Mouse (Mus musculus): ENCODE data around the gene Arsk. TPM values are rescaled to one million over a fixed set of nuclear protein-coding genes. Genes with fewer than 3 reads are reported as not detected.

Gene Arsk
- polyA plus RNA-seq, 1 experiment from 2014 or later = 10.3 TPM

DNA sequence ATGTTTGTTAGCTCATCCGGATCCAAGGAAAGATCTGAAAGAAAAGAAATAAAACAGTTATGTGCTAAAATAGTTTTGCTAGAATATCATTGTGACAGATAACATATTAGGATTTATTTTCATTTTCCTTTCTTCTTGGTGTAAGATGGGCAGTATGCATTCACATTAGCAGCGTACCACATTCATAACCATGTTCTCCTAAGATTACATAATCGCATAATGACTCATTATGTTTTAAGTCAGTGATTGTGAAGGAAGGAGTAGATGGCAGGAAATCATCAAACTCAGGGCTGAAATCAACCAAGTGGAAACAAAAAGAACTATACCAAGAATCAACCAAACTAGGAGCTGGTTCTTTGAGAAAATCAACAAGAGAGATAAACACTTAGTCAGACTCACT lies 35.9 kb downstream of the Arsk start:
- H3K36me3 ChIP-seq = peaks cover 16% of the 10 kb centered on the region
- no peak overlapping the region for H3K27ac ChIP-seq
- H3K4me2 ChIP-seq (replicated peaks) = no peak overlapping the region
- H3K9me3 ChIP-seq = no peaks in the 10 kb centered on the region
- no peak overlapping the region for H3K4me3 ChIP-seq
- WGBS = 92% methylated on average over 3 of the region's 3 CpGs
- H3K9ac ChIP-seq = no peak overlapping the region
- ATAC-seq (ENCODE audit: low FRiP score, low read depth) = no peak
- H3K4me1 ChIP-seq = peaks cover 9% of the 10 kb centered on the region
- H3K27me3 ChIP-seq = peaks cover 9% of the 10 kb centered on the region

GRCm38 (mm10) chr13:76062126-76062525 lies 36.3 kb downstream of the Arsk start:
- ATAC-seq (ENCODE audit: low FRiP score, low read depth) = no peak
- H3K4me2 ChIP-seq (replicated peaks) = no peak overlapping the region
- H3K9ac ChIP-seq = no peak overlapping the region
- peaks cover 9% of the 10 kb centered on the region for H3K4me1 ChIP-seq
- no peaks in the 10 kb centered on the region for H3K9me3 ChIP-seq
- H3K27ac ChIP-seq = no peak overlapping the region
- no peak overlapping the region for H3K4me3 ChIP-seq
- peaks cover 13% of the 10 kb centered on the region for H3K27me3 ChIP-seq
- WGBS = 87% methylated on average over 3 of the region's 3 CpGs
- peaks cover 16% of the 10 kb centered on the region for H3K36me3 ChIP-seq

DNA sequence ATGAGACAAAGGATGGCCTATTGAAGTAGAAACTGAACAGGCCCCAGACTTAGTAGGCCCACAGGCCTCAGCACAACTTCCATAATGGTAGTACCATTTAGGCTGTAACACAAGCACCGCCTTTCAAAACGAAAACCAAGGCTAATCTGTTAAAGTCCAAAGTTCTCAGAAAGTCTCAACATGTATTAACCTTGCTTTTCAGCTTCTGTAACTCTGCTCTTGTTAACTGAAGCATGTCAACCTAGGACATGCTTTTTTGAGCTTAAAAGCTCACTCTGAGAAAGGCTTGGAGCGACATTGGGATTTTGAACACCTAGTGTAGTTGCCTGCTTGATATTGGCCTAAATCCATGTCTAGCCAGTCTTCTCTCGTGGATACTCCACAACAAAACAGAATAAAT lies 38.9 kb downstream of the Arsk start:
- peaks cover 6% of the 10 kb centered on the region for H3K36me3 ChIP-seq
- H3K4me2 ChIP-seq (replicated peaks) = no peak overlapping the region
- H3K4me3 ChIP-seq = no peak overlapping the region
- H3K27ac ChIP-seq = no peak overlapping the region
- H3K4me1 ChIP-seq = peaks cover 22% of the 10 kb centered on the region
- no peak for ATAC-seq (ENCODE audit: low FRiP score, low read depth)
- H3K27me3 ChIP-seq = peaks cover 37% of the 10 kb centered on the region
- 88% methylated on average over 4 of the region's 4 CpGs for WGBS
- no peaks in the 10 kb centered on the region for H3K9me3 ChIP-seq
- no peak overlapping the region for H3K9ac ChIP-seq

- no peaks in the 10 kb centered on the region for H3K9me3 ChIP-seq
- H3K27ac ChIP-seq = no peak overlapping the region
- no peak overlapping the region for H3K9ac ChIP-seq
- no peak for ATAC-seq (ENCODE audit: low FRiP score, low read depth)
- no peak overlapping the region for H3K4me2 ChIP-seq (replicated peaks)
- H3K36me3 ChIP-seq = peaks cover 4% of the 10 kb centered on the region
- peaks cover 16% of the 10 kb centered on the region for H3K4me1 ChIP-seq
- no peak overlapping the region for H3K4me3 ChIP-seq
- 62% methylated on average over 10 of the region's 10 CpGs for WGBS
- H3K27me3 ChIP-seq = peaks cover 58% of the 10 kb centered on the region
These were observed 41.0 kb downstream of the Arsk start for GRCm38 (mm10) chr13:76057267-76058069.

- Histone ChIP-seq H3K27ac (no peak within 1 kb of the TSS), H3K4me1 (peaks cover 16% of the 10 kb centered on the region), H3K36me3 (no peaks in the 10 kb centered on the region), H3K4me3 (peak within 1 kb of the TSS; percentile 56), H3K9me3 (no peaks in the 10 kb centered on the region), H3K4me2 (replicated peaks) (peak within 1 kb of the TSS; percentile 97), H3K27me3 (peaks cover 60% of the 10 kb centered on the region), H3K9ac (peak within 1 kb of the TSS; percentile 57)
- WGBS = 6% methylated on average over 8 of the region's 10 CpGs
- ATAC-seq (ENCODE audit: low FRiP score, low read depth) = peak; percentile 17; the same call in 1 of the 2 replicates
These were observed 41.6 kb downstream of the Arsk start, which contains the start of gene Gpr150 for GRCm38 (mm10) chr13:76056896-76057266. Gpr150 (minus strand) TSS chr13:76056996.

- Histone ChIP-seq H3K4me3 (peak overlapping the region; percentile 56), H3K9ac (peak overlapping the region; percentile 57), H3K4me2 (replicated peaks) (peak overlapping the region; percentile 97), H3K9me3 (no peaks in the 10 kb centered on the region), H3K27me3 (peaks cover 60% of the 10 kb centered on the region), H3K4me1 (peaks cover 16% of the 10 kb centered on the region), H3K36me3 (no peaks in the 10 kb centered on the region), H3K27ac (no peak overlapping the region)
- ATAC-seq (ENCODE audit: low FRiP score, low read depth) = peak; percentile 83
- under 1% methylated on average over 34 of the region's 34 CpGs for WGBS
These were observed 42.2 kb downstream of the Arsk start for GRCm38 (mm10) chr13:76056261-76056724.

DNA sequence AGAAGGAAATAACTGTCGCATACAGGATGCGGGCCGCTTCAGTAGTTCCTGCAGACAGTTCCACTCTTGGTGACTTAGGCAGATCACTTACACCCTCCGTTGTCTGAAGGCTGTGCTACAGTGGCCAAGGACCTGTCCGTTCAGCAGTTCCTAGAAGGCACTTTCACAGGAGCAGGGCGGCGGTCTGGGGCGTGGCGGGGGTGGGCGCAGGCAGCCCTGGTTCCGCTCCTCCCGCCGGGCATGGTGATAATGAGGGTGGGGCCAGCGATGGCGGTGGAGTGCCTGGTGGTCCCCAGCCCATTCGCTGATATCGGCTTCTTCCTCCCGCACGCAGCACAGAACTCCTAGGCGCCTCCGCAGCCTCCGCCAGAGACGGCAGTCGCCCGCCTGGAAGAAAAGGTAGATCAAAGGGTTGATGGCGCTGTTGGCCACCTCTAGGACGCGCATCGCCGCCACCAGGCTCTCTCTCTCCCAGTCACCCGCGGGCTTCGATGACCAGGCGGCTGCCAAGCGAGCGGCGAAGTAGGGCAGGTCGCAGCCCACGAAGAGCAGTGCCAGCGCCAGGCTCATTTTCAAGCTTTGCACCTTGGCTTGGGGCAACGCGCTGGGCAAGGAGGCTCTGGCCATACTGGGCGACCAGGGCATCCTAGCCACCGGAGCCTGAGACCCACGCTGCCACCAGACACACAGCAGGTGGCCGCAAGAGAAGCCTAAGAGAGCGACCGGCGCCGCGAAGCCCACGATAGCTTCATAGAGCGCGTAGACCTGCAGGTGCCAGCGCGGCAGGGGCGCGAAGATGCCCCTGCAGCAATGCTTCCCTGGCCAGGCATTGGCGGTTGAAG lies 42.8 kb downstream of the Arsk start:
- peak overlapping the region; percentile 97 for H3K4me2 ChIP-seq (replicated peaks)
- peak overlapping the region; percentile 57 for H3K9ac ChIP-seq
- peaks cover 16% of the 10 kb centered on the region for H3K4me1 ChIP-seq
- H3K36me3 ChIP-seq = no peaks in the 10 kb centered on the region
- peaks cover 60% of the 10 kb centered on the region for H3K27me3 ChIP-seq
- no peak overlapping the region for H3K27ac ChIP-seq
- peak; percentile 74 for ATAC-seq (ENCODE audit: low FRiP score, low read depth)
- H3K4me3 ChIP-seq = peak overlapping the region; percentile 56
- no peaks in the 10 kb centered on the region for H3K9me3 ChIP-seq
- WGBS = under 1% methylated on average over 59 of the region's 59 CpGs

DNA sequence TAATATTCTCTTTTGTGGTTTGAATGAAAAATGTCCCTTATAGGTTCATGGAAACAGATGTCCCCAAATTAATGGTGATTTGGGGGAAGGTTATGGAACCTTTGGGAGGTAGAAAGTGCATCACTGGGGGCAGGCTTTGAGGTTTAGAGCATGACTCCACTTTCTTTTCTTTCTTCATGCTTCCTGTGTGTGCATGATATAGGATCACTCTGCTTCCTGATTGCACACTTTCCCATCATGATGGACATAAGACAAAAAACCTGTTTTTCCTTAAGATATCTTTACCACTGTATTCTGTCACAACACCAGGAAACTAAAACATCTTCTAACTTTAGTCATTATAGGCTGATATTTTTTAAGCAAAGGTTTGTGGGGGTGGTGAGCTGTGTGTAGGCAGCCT lies 53.5 kb downstream of the Arsk start:
- H3K4me2 ChIP-seq (replicated peaks) = no peak overlapping the region
- no peak overlapping the region for H3K27ac ChIP-seq
- H3K27me3 ChIP-seq = no peaks in the 10 kb centered on the region
- H3K9me3 ChIP-seq = no peaks in the 10 kb centered on the region
- no peak for ATAC-seq (ENCODE audit: low FRiP score, low read depth)
- no peaks in the 10 kb centered on the region for H3K4me1 ChIP-seq
- no peak overlapping the region for H3K4me3 ChIP-seq
- H3K36me3 ChIP-seq = no peaks in the 10 kb centered on the region
- no peak overlapping the region for H3K9ac ChIP-seq

GRCm38 (mm10) chr13:76042455-76042854 lies 56.0 kb downstream of the Arsk start:
- no peak for ATAC-seq (ENCODE audit: low FRiP score, low read depth)
- WGBS = 50% methylated on average over 1 of the region's 1 CpGs
- Histone ChIP-seq H3K9ac (no peak overlapping the region), H3K4me1 (no peaks in the 10 kb centered on the region), H3K9me3 (no peaks in the 10 kb centered on the region), H3K4me2 (replicated peaks) (no peak overlapping the region), H3K36me3 (no peaks in the 10 kb centered on the region), H3K27ac (no peak overlapping the region), H3K27me3 (no peaks in the 10 kb centered on the region), H3K4me3 (no peak overlapping the region)

DNA sequence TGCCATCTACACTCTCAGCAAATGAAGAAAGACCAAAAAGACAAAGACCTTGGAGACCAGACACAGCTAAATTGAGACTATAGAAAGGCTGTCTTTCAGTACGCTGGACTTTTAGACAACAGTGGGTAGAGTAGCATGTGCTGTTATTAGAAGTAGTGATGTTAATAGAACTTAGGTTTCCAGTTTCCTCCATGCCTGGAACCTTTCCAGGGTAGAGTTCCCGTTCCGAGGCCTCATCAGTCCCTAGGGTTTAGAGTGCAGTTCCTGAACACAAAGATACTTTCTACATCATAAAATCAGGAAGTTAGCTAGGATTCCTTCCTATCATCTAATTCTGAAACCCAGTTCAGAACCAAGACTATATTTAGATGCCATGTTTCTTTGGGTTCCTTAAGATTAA lies 73.9 kb downstream of the Arsk start:
- Histone ChIP-seq H3K27me3 (no peaks in the 10 kb centered on the region), H3K4me3 (no peak overlapping the region), H3K4me1 (no peaks in the 10 kb centered on the region), H3K4me2 (replicated peaks) (no peak overlapping the region), H3K9me3 (no peaks in the 10 kb centered on the region), H3K27ac (no peak overlapping the region), H3K36me3 (no peaks in the 10 kb centered on the region), H3K9ac (no peak overlapping the region)
- ATAC-seq (ENCODE audit: low FRiP score, low read depth) = no peak
- WGBS = 62% methylated on average over 3 of the region's 3 CpGs

DNA sequence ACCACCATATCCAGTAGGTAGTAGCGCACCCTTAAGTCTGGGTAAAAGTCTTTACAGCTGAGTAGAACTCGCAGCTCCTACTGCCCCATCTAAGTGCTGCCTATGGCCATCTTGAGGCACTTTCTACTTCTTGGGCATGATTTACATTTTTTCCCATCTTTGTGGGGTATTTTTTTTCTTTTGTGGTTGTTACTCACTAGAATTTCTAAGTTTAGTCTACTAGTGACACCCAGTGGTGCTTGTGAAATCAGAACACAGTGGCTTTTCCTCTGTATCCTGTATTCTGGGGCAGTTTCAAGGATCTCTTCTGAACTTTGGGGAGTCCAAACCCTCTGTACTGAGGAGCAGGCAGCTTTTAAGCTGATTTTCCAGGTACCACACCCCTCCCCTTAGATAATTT lies 76.7 kb downstream of the Arsk start:
- Histone ChIP-seq H3K27me3 (no peaks in the 10 kb centered on the region), H3K9me3 (no peaks in the 10 kb centered on the region), H3K36me3 (no peaks in the 10 kb centered on the region), H3K4me2 (replicated peaks) (no peak overlapping the region), H3K4me3 (no peak overlapping the region), H3K4me1 (peaks cover 7% of the 10 kb centered on the region), H3K9ac (no peak overlapping the region), H3K27ac (no peak overlapping the region)
- ATAC-seq (ENCODE audit: low FRiP score, low read depth) = no peak
- WGBS = 92% methylated on average over 2 of the region's 2 CpGs

DNA sequence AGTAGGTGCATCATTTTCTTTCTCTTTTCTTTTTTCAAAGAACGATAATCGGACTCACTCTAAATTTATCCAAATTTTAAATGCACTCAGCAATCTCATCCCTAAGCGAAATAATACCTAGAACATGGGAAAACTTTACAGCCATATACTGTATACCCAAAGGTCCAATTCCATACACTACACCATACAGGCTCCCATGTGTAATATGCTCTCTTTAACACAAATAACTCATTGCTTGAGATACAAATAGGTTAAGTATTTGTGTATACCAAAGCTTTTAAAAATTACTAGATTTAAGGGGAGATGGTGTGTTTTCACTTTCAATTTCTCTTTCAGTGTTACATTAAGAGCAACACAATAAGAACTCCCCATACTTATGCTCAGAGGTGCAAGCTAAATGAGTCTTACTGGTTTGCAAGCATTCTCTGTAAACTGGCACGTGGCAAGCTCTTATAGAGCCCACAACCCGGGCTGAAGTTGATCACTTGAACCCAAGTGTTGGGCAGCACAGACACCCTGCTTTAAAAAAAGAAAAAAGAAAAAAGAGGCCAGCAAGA lies 79.5 kb downstream of the Arsk start:
- H3K9ac ChIP-seq = peak overlapping the region; percentile 31
- ATAC-seq (ENCODE audit: low FRiP score, low read depth) = peak; percentile 56
- H3K4me2 ChIP-seq (replicated peaks) = peak overlapping the region; percentile 75
- no peak overlapping the region for H3K27ac ChIP-seq
- WGBS = 45% methylated on average over 5 of the region's 5 CpGs
- peaks cover 7% of the 10 kb centered on the region for H3K4me1 ChIP-seq
- no peaks in the 10 kb centered on the region for H3K36me3 ChIP-seq
- no peaks in the 10 kb centered on the region for H3K27me3 ChIP-seq
- peak overlapping the region; percentile 75 for H3K4me3 ChIP-seq
- no peaks in the 10 kb centered on the region for H3K9me3 ChIP-seq

All from limb, embryonic 13.5 days (tissue).